Mouse (Mus musculus): ENCODE results near the gene Padi6. TPM values are rescaled to one million over a fixed set of nuclear protein-coding genes. Genes with fewer than 3 reads are reported as not detected.

The Padi6 gene
- polyA plus RNA-seq, 2 experiments = not detected

GRCm38 (mm10) chr4:140785217-140785616 lies 42.8 kb upstream of the Padi6 start:
- ATAC-seq (ENCODE audit: low FRiP score, low read depth) = no peak
- Histone ChIP-seq H3K4me3 (replicated peaks; ENCODE audit: low read length) (no peak overlapping the region), H3K9ac (ENCODE audit: low read depth, low read length, severe bottlenecking) (no peak overlapping the region), H3K36me3 (ENCODE audit: control insufficient read depth, insufficient read depth, low read length) (no peaks in the 10 kb centered on the region), H3K9me3 (ENCODE audit: control insufficient read depth, low read length) (no peaks in the 10 kb centered on the region), H3K4me1 (ENCODE audit: control insufficient read depth, insufficient read depth, low read length) (no peaks in the 10 kb centered on the region), H3K27me3 (ENCODE audit: control insufficient read depth, insufficient read depth, low read length) (no peaks in the 10 kb centered on the region), H3K4me2 (replicated peaks; ENCODE audit: low read depth, low read length, severe bottlenecking) (no peak overlapping the region), H3K27ac (replicated peaks; ENCODE audit: low read depth, low read length) (no peak overlapping the region)
- WGBS = 79% methylated on average over 5 of the region's 5 CpGs
- no peak for DNase-seq (ENCODE audit: low spot score)
- TF ChIP-seq POLR2A (IDR thresholded peaks at IDR 0.05; ENCODE audit: borderline replicate concordance, extremely low read depth, insufficient read depth, insufficient read length) = no peak

- no peaks in the 10 kb centered on the region for H3K4me1 ChIP-seq (ENCODE audit: control insufficient read depth, insufficient read depth, low read length)
- no peak overlapping the region for H3K4me2 ChIP-seq (replicated peaks; ENCODE audit: low read depth, low read length, severe bottlenecking)
- WGBS = 98% methylated on average over 9 of the region's 9 CpGs
- no peaks in the 10 kb centered on the region for H3K27me3 ChIP-seq (ENCODE audit: control insufficient read depth, insufficient read depth, low read length)
- no peak for TF ChIP-seq POLR2A (IDR thresholded peaks at IDR 0.05; ENCODE audit: borderline replicate concordance, extremely low read depth, insufficient read depth, insufficient read length)
- no peak overlapping the region for H3K4me3 ChIP-seq (replicated peaks; ENCODE audit: low read length)
- no peaks in the 10 kb centered on the region for H3K9me3 ChIP-seq (ENCODE audit: control insufficient read depth, low read length)
- H3K27ac ChIP-seq (replicated peaks; ENCODE audit: low read depth, low read length) = no peak overlapping the region
- H3K36me3 ChIP-seq (ENCODE audit: control insufficient read depth, insufficient read depth, low read length) = no peaks in the 10 kb centered on the region
- ATAC-seq (ENCODE audit: low FRiP score, low read depth) (no peak), DNase-seq (ENCODE audit: low spot score) (no peak)
- no peak overlapping the region for H3K9ac ChIP-seq (ENCODE audit: low read depth, low read length, severe bottlenecking)
Measured at GRCm38 (mm10) chr4:140784292-140784945, 42.0 kb upstream of the Padi6 start.

GRCm38 (mm10) chr4:140782821-140783220 lies 40.4 kb upstream of the Padi6 start:
- no peak overlapping the region for H3K9ac ChIP-seq (ENCODE audit: low read depth, low read length, severe bottlenecking)
- DNase-seq (ENCODE audit: low spot score) = no peak
- H3K27me3 ChIP-seq (ENCODE audit: control insufficient read depth, insufficient read depth, low read length) = no peaks in the 10 kb centered on the region
- H3K27ac ChIP-seq (replicated peaks; ENCODE audit: low read depth, low read length) = no peak overlapping the region
- H3K36me3 ChIP-seq (ENCODE audit: control insufficient read depth, insufficient read depth, low read length) = no peaks in the 10 kb centered on the region
- no peak overlapping the region for H3K4me2 ChIP-seq (replicated peaks; ENCODE audit: low read depth, low read length, severe bottlenecking)
- H3K4me1 ChIP-seq (ENCODE audit: control insufficient read depth, insufficient read depth, low read length) = no peaks in the 10 kb centered on the region
- no peak for ATAC-seq (ENCODE audit: low FRiP score, low read depth)
- TF ChIP-seq POLR2A (IDR thresholded peaks at IDR 0.05; ENCODE audit: borderline replicate concordance, extremely low read depth, insufficient read depth, insufficient read length) = no peak
- WGBS = 86% methylated on average over 9 of the region's 9 CpGs
- H3K9me3 ChIP-seq (ENCODE audit: control insufficient read depth, low read length) = no peaks in the 10 kb centered on the region
- no peak overlapping the region for H3K4me3 ChIP-seq (replicated peaks; ENCODE audit: low read length)

GRCm38 (mm10) chr4:140780507-140780906 lies 38.1 kb upstream of the Padi6 start:
- Histone ChIP-seq H3K4me2 (replicated peaks; ENCODE audit: low read depth, low read length, severe bottlenecking) (no peak overlapping the region), H3K9me3 (ENCODE audit: control insufficient read depth, low read length) (no peaks in the 10 kb centered on the region), H3K4me3 (replicated peaks; ENCODE audit: low read length) (no peak overlapping the region), H3K9ac (ENCODE audit: low read depth, low read length, severe bottlenecking) (no peak overlapping the region), H3K27ac (replicated peaks; ENCODE audit: low read depth, low read length) (no peak overlapping the region), H3K36me3 (ENCODE audit: control insufficient read depth, insufficient read depth, low read length) (no peaks in the 10 kb centered on the region), H3K27me3 (ENCODE audit: control insufficient read depth, insufficient read depth, low read length) (no peaks in the 10 kb centered on the region), H3K4me1 (ENCODE audit: control insufficient read depth, insufficient read depth, low read length) (no peaks in the 10 kb centered on the region)
- DNase-seq (ENCODE audit: low spot score) = no peak
- 75% methylated on average over 14 of the region's 14 CpGs for WGBS
- TF ChIP-seq POLR2A (IDR thresholded peaks at IDR 0.05; ENCODE audit: borderline replicate concordance, extremely low read depth, insufficient read depth, insufficient read length) = no peak
- no peak for ATAC-seq (ENCODE audit: low FRiP score, low read depth)

GRCm38 (mm10) chr4:140779803-140780397 lies 37.5 kb upstream of the Padi6 start:
- H3K9ac ChIP-seq (ENCODE audit: low read depth, low read length, severe bottlenecking) = no peak overlapping the region
- ATAC-seq (ENCODE audit: low FRiP score, low read depth) (peak; percentile 44; the same call in 1 of the 2 replicates), DNase-seq (ENCODE audit: low spot score) (peak; percentile 17)
- H3K27me3 ChIP-seq (ENCODE audit: control insufficient read depth, insufficient read depth, low read length) = no peaks in the 10 kb centered on the region
- no peaks in the 10 kb centered on the region for H3K9me3 ChIP-seq (ENCODE audit: control insufficient read depth, low read length)
- no peak overlapping the region for H3K27ac ChIP-seq (replicated peaks; ENCODE audit: low read depth, low read length)
- no peaks in the 10 kb centered on the region for H3K4me1 ChIP-seq (ENCODE audit: control insufficient read depth, insufficient read depth, low read length)
- WGBS = 60% methylated on average over 19 of the region's 19 CpGs
- H3K4me3 ChIP-seq (replicated peaks; ENCODE audit: low read length) = no peak overlapping the region
- no peak for TF ChIP-seq POLR2A (IDR thresholded peaks at IDR 0.05; ENCODE audit: borderline replicate concordance, extremely low read depth, insufficient read depth, insufficient read length)
- H3K36me3 ChIP-seq (ENCODE audit: control insufficient read depth, insufficient read depth, low read length) = no peaks in the 10 kb centered on the region
- H3K4me2 ChIP-seq (replicated peaks; ENCODE audit: low read depth, low read length, severe bottlenecking) = no peak overlapping the region
